Mouse (Mus musculus) MEL-GATA-1-ER (cell line): ENCODE measurements around the gene Ccer2.

Experiments
- DNase-seq: peaks from one replicate; pipeline ENCODE4 v3.0.0-alpha.2; 2012; ENCODE audit warnings: low read depth; ENCODE audit errors: extremely low read depth

Gene Ccer2

GRCm38 (mm10) chr7:28749935-28750334 lies 6.0 kb upstream of the Ccer2 start:
- no peak for DNase-seq

GRCm38 (mm10) chr7:28758623-28759022 lies 2.6 kb downstream of the Ccer2 start:
- no peak for DNase-seq

GRCm38 (mm10) chr7:28761907-28762306 lies 5.9 kb downstream of the Ccer2 start:
- DNase-seq = no peak

GRCm38 (mm10) chr7:28765211-28765610 lies 9.2 kb downstream of the Ccer2 start:
- no peak for DNase-seq

- DNase-seq = peak; percentile 99
Measured at GRCm38 (mm10) chr7:28766173-28766879, 10.4 kb downstream of the Ccer2 start, which contains the start of gene Sirt2. TSS of gene Sirt2 (plus strand) at chr7:28766735.

GRCm38 (mm10) chr7:28766910-28767309 lies 10.9 kb downstream of the Ccer2 start:
- no peak for DNase-seq

- no peak for DNase-seq
Measured at GRCm38 (mm10) chr7:28767462-28767965, 11.5 kb downstream of the Ccer2 start, which contains the start of gene Nfkbib. TSS of gene Nfkbib (minus strand) at chr7:28767512.

GRCm38 (mm10) chr7:28769414-28769958 lies 13.5 kb downstream of the Ccer2 start:
- DNase-seq = peak; percentile 41

GRCm38 (mm10) chr7:28770309-28770708 lies 14.3 kb downstream of the Ccer2 start:
- DNase-seq = no peak

- no peak for DNase-seq
Measured at GRCm38 (mm10) chr7:28771867-28772266, 15.9 kb downstream of the Ccer2 start.

- DNase-seq = no peak
Measured at GRCm38 (mm10) chr7:28773163-28773562, 17.2 kb downstream of the Ccer2 start.

- no peak for DNase-seq
Measured at GRCm38 (mm10) chr7:28774164-28774563, 18.2 kb downstream of the Ccer2 start.

GRCm38 (mm10) chr7:28775129-28775528 lies 19.2 kb downstream of the Ccer2 start:
- DNase-seq = no peak

- DNase-seq = no peak
Measured at GRCm38 (mm10) chr7:28778825-28779224, 22.9 kb downstream of the Ccer2 start.

GRCm38 (mm10) chr7:28780067-28780658 lies 24.2 kb downstream of the Ccer2 start:
- DNase-seq = peak; percentile 64

- no peak for DNase-seq
Measured at GRCm38 (mm10) chr7:28780857-28781256, 24.9 kb downstream of the Ccer2 start.

GRCm38 (mm10) chr7:28781261-28781663 lies 25.3 kb downstream of the Ccer2 start:
- no peak for DNase-seq

GRCm38 (mm10) chr7:28785161-28785560 lies 29.2 kb downstream of the Ccer2 start:
- no peak for DNase-seq

- DNase-seq = no peak
Measured at GRCm38 (mm10) chr7:28787884-28788283, 31.9 kb downstream of the Ccer2 start.

GRCm38 (mm10) chr7:28788307-28789195 lies 32.6 kb downstream of the Ccer2 start, which contains the start of gene Rinl:
TSS of gene Rinl (plus strand) at chr7:28788969.
- no peak for DNase-seq

- no peak for DNase-seq
Measured at GRCm38 (mm10) chr7:28789235-28789634, 33.3 kb downstream of the Ccer2 start.
